Mouse (Mus musculus) stomach, embryonic 16.5 days (tissue): ENCODE results near the gene Mus81. TPM values are rescaled to one million over a fixed set of nuclear protein-coding genes. Genes with fewer than 3 reads are reported as not detected.

Experiments
- ATAC-seq: fragments of 200-750 bp; cut with Nextera tagmentation; 2 replicates; pipeline ENCODE4 v1.8.0; 2017; ENCODE audit warnings: moderate number of reproducible peaks, moderate TSS enrichment; ENCODE audit not compliant: insufficient read depth, low FRiP score
- H3K27ac ChIP-seq: fragments of 300-500 bp; sonication (generic); 2 replicates; pipeline ENCODE4 v1.5.1; 2014; ENCODE audit warnings: low read length
- H3K27me3 ChIP-seq: fragments of 300-500 bp; sonication (generic); 2 replicates; pipeline ENCODE4 v1.6.1; 2014; ENCODE audit warnings: low read length, control low read depth, mixed read lengths; ENCODE audit not compliant: control insufficient read depth, insufficient read depth
- H3K36me3 ChIP-seq: fragments of 300-500 bp; sonication (generic); 2 replicates; pipeline ENCODE4 v1.6.1; 2014; ENCODE audit warnings: low read length; ENCODE audit not compliant: control insufficient read depth, insufficient read depth
- H3K4me1 ChIP-seq: fragments of 300-500 bp; sonication (generic); 2 replicates; pipeline ENCODE4 v1.6.1; 2014; ENCODE audit warnings: low read length, control low read depth, mixed read lengths; ENCODE audit not compliant: control insufficient read depth, insufficient read depth
- H3K4me2 ChIP-seq: fragments of 300-500 bp; sonication (generic); 2 replicates; pipeline ENCODE4 v1.6.1; 2014; ENCODE audit warnings: low read depth, low read length, mixed read lengths
- H3K4me3 ChIP-seq: fragments of 300-500 bp; sonication (generic); replicated peaks from 2 replicates; pipeline ENCODE4 v1.5.1; 2014; ENCODE audit warnings: mild to moderate bottlenecking, low read length
- H3K9ac ChIP-seq: fragments of 300-500 bp; sonication (generic); 2 replicates; pipeline ENCODE4 v1.6.1; 2014; ENCODE audit warnings: low read length
- H3K9me3 ChIP-seq: fragments of 300-500 bp; sonication (generic); replicated peaks from 2 replicates; pipeline ENCODE4 v1.6.1; 2016; ENCODE audit warnings: low read length, control low read depth; ENCODE audit not compliant: control insufficient read depth
- WGBS: fragments of 180-500 bp; shearing (Covaris S2); extraction: QIAGEN DNeasy Blood & Tissue Kit; methylation state at CpG from one replicate; pipeline ENCODE4 v1.1.7; 2014; 5-methylcytosine and 5-hydroxymethylcytosine counted together
- polyA plus RNA-seq: library from polyadenylated mRNA; unstranded; fragments of >200 nt; fragmentation: Nextera tagmentation; extraction: Ambion mirVana; gene quantifications from 2 replicates; pipeline ENCODE4 v1.2.1, GENCODE M21; 2015

The Mus81 gene
- polyA plus RNA-seq, 1 experiment from 2014 or later: 36.5 TPM

GRCm38 (mm10) chr19:5445747-5446146, 42.5 kb downstream of the Mus81 start:
- no peak for ATAC-seq
- 89% methylated on average over 5 of the region's 5 CpGs for WGBS
- H3K27me3 ChIP-seq: peaks cover 36% of the 10 kb centered on the region

DNA sequence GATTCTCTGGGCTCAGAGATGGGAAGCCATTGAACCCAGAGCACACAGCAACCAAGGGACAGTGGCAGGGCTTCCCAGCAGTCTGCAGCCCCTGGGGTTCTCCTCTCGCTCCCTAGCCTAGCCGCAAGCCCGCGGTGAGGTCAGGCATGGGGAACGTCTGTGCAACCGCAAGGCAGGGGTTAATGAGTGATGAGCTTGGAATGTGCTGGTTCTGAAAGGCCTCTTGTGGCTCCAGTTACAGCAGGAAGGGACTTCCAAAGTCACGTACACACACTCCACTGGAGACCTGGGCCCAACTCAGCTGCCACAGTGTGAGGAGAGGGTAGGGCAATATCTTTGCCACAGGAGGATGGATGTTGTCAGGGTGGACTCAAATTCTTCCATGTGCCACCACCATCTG, 43.2 kb downstream of the Mus81 start:
- Histone ChIP-seq H3K9ac (no peak overlapping the region), H3K9me3 (no peaks in the 10 kb centered on the region), H3K36me3 (no peaks in the 10 kb centered on the region), H3K27me3 (peaks cover 33% of the 10 kb centered on the region), H3K27ac (no peak overlapping the region), H3K4me2 (no peak overlapping the region), H3K4me3 (no peak overlapping the region), H3K4me1 (peaks cover 15% of the 10 kb centered on the region)
- WGBS: 24% methylated on average over 7 of the region's 7 CpGs
- ATAC-seq: no peak

More at GRCm38 (mm10) chr19:5445747-5446146, 42.5 kb downstream of the Mus81 start:
- Histone ChIP-seq H3K9ac (no peak overlapping the region), H3K36me3 (no peaks in the 10 kb centered on the region), H3K4me2 (no peak overlapping the region), H3K9me3 (no peaks in the 10 kb centered on the region), H3K27ac (no peak overlapping the region), H3K4me3 (no peak overlapping the region), H3K4me1 (peaks cover 15% of the 10 kb centered on the region)

DNA sequence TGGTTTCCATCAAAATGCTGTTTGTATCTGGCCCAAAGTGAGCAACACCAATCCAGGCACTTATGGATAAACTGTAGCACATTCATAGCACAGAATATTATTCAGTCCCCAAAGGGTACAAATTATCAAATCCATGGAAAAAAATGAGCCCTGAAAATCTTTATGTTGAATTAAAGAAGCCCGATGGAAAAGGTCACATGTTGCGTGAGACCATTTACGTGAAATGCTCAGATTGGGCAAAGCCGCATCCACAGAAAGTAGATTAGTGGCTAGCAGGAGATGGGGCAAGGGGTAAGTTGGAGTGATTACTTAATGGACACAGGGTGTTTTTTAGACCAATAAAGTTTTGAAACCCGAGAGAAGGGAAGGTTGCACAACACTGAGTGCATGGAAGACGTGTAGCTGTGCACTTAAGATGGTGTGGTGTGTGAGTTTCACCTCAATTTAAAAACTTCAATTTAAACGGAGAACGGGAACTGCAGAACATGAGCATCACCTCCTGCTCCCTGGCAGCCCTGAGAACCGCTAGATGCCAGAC, 43.8 kb downstream of the Mus81 start:
- ATAC-seq: no peak
- no peak overlapping the region for H3K27ac ChIP-seq
- H3K4me3 ChIP-seq: no peak overlapping the region
- WGBS: 58% methylated on average over 9 of the region's 9 CpGs
- H3K4me2 ChIP-seq: no peak overlapping the region
- H3K27me3 ChIP-seq: peaks cover 28% of the 10 kb centered on the region
- no peaks in the 10 kb centered on the region for H3K36me3 ChIP-seq
- peaks cover 15% of the 10 kb centered on the region for H3K4me1 ChIP-seq
- H3K9ac ChIP-seq: no peak overlapping the region
- H3K9me3 ChIP-seq: no peaks in the 10 kb centered on the region

GRCm38 (mm10) chr19:5433951-5434350, 54.3 kb downstream of the Mus81 start:
- H3K4me2 ChIP-seq: peak overlapping the region; percentile 71
- no peaks in the 10 kb centered on the region for H3K36me3 ChIP-seq
- H3K4me1 ChIP-seq: peaks cover 16% of the 10 kb centered on the region
- H3K27ac ChIP-seq: peak overlapping the region; percentile 72
- no peak overlapping the region for H3K4me3 ChIP-seq
- peak overlapping the region; percentile 68; the same call in 1 of the 2 replicates for H3K9ac ChIP-seq
- no peaks in the 10 kb centered on the region for H3K27me3 ChIP-seq
- H3K9me3 ChIP-seq: no peaks in the 10 kb centered on the region
- 55% methylated on average over 7 of the region's 7 CpGs for WGBS
- no peak for ATAC-seq

GRCm38 (mm10) chr19:5432992-5433852, 55.0 kb downstream of the Mus81 start:
- peak overlapping the region; percentile 42 for H3K4me3 ChIP-seq
- H3K9me3 ChIP-seq: no peaks in the 10 kb centered on the region
- 4% methylated on average over 16 of the region's 16 CpGs for WGBS
- no peaks in the 10 kb centered on the region for H3K36me3 ChIP-seq
- ATAC-seq: peak; percentile 71
- H3K4me1 ChIP-seq: peaks cover 16% of the 10 kb centered on the region
- peak overlapping the region; percentile 68 for H3K9ac ChIP-seq
- H3K27ac ChIP-seq: peak overlapping the region; percentile 72
- H3K27me3 ChIP-seq: no peaks in the 10 kb centered on the region
- peak overlapping the region; percentile 71 for H3K4me2 ChIP-seq

Other genes with a start within 250 kb of the Mus81 start
- 13.0 and 13.5 TPM in 2 replicates for gene Pacs1, start 215.3 kb downstream of the Mus81 start, polyA plus RNA-seq
- gene Sf3b2, start 192.9 kb downstream of the Mus81 start, polyA plus RNA-seq: 253 and 275 TPM in 2 replicates
- gene Gal3st3, start 190.1 kb downstream of the Mus81 start, polyA plus RNA-seq: 1.7 and 2.1 TPM in 2 replicates
- not detected in 2 replicates for gene Catsper1, start 152.7 kb downstream of the Mus81 start, polyA plus RNA-seq
- gene Cst6, start 138.8 kb downstream of the Mus81 start, polyA plus RNA-seq: 28.3 and 42.3 TPM in 2 replicates
- 45.8 and 52.1 TPM in 2 replicates for gene Eif1ad, start 121.7 kb downstream of the Mus81 start, polyA plus RNA-seq
- 377 and 400 TPM in 2 replicates for gene Banf1, start 121.2 kb downstream of the Mus81 start, polyA plus RNA-seq
- 54.1 and 56.4 TPM in 2 replicates for gene Sart1, start 99.7 kb downstream of the Mus81 start, polyA plus RNA-seq
- 7.2 and 8.9 TPM in 2 replicates for gene Tsga10ip, start 85.9 kb downstream of the Mus81 start, polyA plus RNA-seq
- gene Drap1, start 63.4 kb downstream of the Mus81 start, polyA plus RNA-seq: 203 and 207 TPM in 2 replicates
- gene AI837181, start 63.3 kb downstream of the Mus81 start, polyA plus RNA-seq: 14.3 and 14.8 TPM in 2 replicates
- gene Fosl1, start 40.9 kb downstream of the Mus81 start, polyA plus RNA-seq: not detected in 2 replicates
- 4.7 and 5.7 TPM in 2 replicates for gene Ccdc85b, start 30.5 kb downstream of the Mus81 start, polyA plus RNA-seq
- gene Fibp, start 27.8 kb downstream of the Mus81 start, polyA plus RNA-seq: 98.3 and 102 TPM in 2 replicates
- 1.6 and 2.2 TPM in 2 replicates for gene Ctsw, start 19.9 kb downstream of the Mus81 start, polyA plus RNA-seq
- 156 and 167 TPM in 2 replicates for gene Efemp2, start 14.4 kb downstream of the Mus81 start, polyA plus RNA-seq
- gene Cfl1, start 2.1 kb upstream of the Mus81 start, polyA plus RNA-seq: 2,233 and 2,288 TPM in 2 replicates
- 0.13 TPM in 1 of 2 replicates, not detected in the other for gene 1700020D05Rik, start 15.4 kb upstream of the Mus81 start, polyA plus RNA-seq
- gene Snx32, start 22.1 kb upstream of the Mus81 start, polyA plus RNA-seq: 9.5 and 10.8 TPM in 2 replicates
- gene Ovol1, start 72.2 kb upstream of the Mus81 start, polyA plus RNA-seq: 21.5 and 29.5 TPM in 2 replicates
- 7.4 and 7.8 TPM in 2 replicates for gene Ap5b1, start 79.6 kb upstream of the Mus81 start, polyA plus RNA-seq
- 109 and 125 TPM in 2 replicates for gene Rnaseh2c, start 113.5 kb upstream of the Mus81 start, polyA plus RNA-seq
- gene Kat5, start 121.8 kb upstream of the Mus81 start, polyA plus RNA-seq: 43.3 and 45.2 TPM in 2 replicates
- 47.9 and 50.3 TPM in 2 replicates for gene Rela, start 149.1 kb upstream of the Mus81 start, polyA plus RNA-seq
- 17.3 and 18.1 TPM in 2 replicates for gene Sipa1, start 175.3 kb upstream of the Mus81 start, polyA plus RNA-seq
- gene Map3k11, start 200.3 kb upstream of the Mus81 start, polyA plus RNA-seq: 20.0 and 20.2 TPM in 2 replicates
- 17.2 and 17.4 TPM in 2 replicates for gene Pcnx3, start 200.5 kb upstream of the Mus81 start, polyA plus RNA-seq
- 2.0 and 2.2 TPM in 2 replicates for gene Kcnk7, start 216.0 kb upstream of the Mus81 start, polyA plus RNA-seq
- gene Ehbp1l1, start 237.9 kb upstream of the Mus81 start, polyA plus RNA-seq: 51.2 and 63.2 TPM in 2 replicates
- gene Fam89b, start 241.3 kb upstream of the Mus81 start, polyA plus RNA-seq: 64.6 and 66.5 TPM in 2 replicates